Mouse (Mus musculus) Muller cell, postnatal 12 days (primary cell): ENCODE measurements around the gene Rfx7.
A peak's percentile ranks its signal among the peaks of the same experiment; 100 is the strongest.
"Not testable (repeated sequence)": the region's sequence is repeated elsewhere in the genome, so short reads cannot be mapped to it uniquely, and the experiment has no call there.

Source experiments
- DNase-seq: peaks from one replicate; pipeline ENCODE4 v3.0.0-alpha.2; 2015; ENCODE audit errors: inconsistent ontology term

Rfx7 gene

DNA sequence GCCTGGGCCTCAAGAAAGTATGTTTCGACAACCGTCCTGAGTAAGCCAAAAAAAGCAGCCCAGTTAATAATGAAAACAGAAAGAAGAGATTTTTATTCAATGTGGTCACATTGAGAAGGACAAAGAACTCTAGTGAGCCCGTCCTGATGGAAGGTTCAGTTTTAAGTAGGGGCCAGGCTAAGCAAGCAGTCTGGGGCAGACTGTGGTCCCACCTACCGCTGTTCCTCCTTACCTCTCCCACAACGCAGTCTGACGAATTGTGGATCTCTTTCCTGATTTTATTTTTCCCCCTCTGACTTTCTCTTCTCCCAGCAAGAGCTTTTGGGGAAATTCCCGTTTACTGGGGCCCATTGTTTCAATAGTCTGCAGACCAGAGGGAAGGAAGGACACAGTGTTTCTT is 108.6 kb downstream of the Rfx7 start:
- no peak for DNase-seq

DNA sequence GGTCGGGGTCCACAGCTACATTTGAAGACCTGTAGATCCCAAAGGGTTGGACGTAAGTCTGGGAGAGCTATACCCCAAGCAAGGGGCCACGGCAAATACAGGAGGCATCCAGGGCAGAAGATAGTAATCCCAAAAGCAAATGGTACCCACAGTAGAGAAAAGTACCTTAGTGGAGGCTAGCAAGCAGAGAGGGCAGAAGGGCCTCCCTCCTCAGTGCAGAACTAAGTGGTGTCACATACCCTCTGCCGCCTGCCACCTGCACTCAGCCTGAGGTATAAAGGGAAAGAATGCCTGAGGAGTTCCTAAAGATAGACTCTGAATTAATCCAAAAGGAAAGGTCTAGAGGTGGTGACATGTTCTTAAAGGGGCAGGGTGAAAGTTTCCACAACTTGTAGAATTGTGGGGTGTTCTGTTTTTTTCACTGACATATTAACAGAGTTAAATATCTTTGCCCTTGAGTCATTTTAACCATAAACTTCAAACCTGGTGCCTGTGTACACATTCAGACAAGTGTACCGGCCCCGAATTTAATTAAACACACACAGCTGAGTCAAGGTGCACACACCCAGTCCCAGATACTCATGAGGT is 109.1 kb downstream of the Rfx7 start:
- DNase-seq: no peak

DNA sequence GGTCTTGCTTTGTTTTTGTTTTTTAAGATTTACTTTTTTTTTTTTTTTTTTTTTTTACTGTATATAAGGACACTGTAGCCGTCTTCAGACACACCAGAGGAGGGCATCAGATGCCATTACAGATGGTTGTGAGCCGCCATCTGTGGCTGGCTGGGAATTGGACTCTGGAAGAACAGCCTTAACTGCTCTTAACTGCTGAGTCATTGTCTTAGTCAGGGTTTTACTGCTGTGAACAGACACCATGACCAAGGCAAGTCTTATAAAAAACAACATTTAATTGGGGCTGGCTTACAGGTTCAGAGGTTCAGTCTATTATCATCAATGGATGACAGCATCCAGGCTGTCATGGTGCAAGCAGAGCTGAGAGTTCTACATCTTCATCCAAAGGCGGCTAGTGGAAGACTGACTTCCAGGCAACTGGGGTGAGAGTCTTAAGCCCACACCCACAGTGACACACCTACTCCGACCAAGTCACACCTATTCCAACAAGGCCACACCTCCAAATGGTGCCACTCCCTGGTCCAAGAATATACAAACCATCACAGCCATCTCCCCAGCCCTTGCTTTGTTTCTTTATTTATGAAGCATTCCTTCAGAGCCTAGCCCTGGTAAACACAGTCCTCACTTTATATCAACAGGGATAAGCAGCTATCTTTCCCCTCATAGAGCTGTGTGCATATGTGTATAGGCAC is 110.9 kb downstream of the Rfx7 start:
- DNase-seq: not testable (repeated sequence)

DNA sequence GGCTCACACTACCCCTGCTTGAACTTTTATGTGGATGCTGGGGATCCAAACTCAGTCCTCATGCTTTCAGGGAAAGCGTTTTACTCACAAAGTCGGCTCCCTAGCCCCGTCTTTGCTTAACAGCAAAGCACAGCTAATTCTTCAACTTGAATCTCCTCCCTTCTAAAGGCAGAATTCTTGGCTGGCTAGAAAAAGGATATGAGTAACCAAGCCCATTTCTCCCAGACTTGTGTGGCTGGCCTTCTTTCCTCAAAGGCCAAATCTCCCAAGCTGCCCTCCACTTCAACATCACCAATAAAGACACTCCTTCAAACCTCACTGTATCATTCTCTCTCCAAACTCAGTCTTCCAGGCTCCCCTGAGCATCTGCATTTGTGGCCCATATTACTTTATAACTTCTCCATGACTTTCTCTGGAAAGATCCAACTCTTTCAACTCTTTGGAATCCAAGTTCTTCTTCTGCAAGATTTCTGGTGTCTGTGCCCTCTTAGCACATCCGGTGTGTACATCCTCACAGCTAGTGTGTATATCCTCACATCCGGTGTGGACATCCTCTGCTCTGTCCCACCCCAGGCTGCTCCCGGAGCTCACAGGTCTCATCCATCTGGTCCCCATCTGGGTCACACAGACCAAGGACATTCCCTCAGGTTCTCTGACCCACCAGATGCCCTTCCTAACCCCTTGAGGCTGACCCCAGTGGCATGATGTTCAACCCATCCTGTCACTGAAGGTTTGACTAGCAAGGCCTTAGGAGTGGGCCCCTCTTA is 111.8 kb downstream of the Rfx7 start:
- no peak for DNase-seq

DNA sequence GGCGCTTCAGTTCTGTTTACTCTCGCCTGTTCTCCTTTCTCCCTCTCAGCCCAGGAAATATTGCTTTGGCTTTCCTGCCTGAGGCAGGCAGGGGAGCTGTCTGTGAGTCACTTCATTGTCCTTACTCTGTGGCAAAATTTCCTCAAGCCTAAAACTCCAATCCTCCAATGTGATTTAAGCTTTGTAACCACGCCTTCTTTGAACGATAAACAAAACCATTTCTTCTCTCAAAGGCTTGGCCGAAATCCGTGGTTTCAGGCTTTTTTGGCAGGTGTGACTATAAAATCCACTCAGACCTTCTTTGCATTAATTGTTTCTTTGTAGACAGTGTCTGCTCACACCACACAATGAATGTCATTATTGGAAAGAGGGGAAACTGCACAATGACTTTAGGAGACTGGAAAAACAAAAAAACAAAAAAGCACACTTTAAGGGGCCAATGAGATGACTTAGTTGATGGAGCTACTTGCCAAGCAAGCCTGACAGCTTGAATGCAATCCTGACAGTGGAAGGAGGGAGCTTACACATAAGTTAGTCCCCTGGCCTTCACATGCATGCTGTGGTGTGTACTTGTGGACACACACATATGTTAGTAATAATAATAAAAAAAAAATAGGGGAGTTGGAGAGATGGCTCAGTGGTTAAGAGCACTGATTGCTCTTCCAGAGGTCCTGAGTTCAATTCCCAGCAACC is 112.5 kb downstream of the Rfx7 start:
- peak; percentile 80 for DNase-seq

DNA sequence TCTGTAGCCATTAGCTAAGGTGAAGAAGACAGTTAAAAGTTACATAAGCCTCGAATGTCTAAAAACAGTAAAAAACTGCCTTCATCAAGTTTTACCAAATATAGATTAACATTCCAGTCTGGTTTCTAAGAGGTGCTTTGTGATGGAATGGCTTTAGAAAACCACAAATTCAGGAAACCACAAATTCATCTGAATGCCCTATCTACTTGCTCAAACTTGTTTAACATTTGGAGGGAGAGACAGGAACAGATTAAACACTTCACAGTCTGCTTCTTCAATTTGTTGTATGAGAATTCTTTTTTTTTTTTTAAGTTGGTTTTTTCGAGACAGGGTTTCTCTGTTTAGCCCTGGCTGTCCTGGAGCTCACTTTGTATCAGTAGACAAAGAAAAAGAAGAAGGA is 117.7 kb downstream of the Rfx7 start:
- DNase-seq: peak; percentile 64

DNA sequence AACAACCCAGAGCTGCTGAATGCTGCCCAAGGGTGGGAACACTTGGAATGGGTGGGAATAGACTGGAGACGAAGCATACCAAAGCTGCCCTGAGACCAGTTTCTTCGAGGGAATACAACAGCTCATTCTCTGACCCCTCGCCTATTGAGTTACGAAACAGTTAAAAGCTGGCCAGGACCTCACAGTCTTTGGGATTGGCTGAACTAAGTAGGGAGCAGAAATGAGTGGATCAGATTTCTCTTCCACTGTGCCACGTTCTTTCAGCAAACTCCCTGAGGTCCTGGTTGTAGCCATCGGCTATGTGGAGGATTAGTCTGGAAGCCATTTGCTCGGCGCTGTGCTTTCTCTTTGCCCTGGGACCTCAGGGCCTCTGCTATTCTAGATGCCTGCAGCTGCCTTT is 120.9 kb downstream of the Rfx7 start:
- peak; percentile 76 for DNase-seq

DNA sequence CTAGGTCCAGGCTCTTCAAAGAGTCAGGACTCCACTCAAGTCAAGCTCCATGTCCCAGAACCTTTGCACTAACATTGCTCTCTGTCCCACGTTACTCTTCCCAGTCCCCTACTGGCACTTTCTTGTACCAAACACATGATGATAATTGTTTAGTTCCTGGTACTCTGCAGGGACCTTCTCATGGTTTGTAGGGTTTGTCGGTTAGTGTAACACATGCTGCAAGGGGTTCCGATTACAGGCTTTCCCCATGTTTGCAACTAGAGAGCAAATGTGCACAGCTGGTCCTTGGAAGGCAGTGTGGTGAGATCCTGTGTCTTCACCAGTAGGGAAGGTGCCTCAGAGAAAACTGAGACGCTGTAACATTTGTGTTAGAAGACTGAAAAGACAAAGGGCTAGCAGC is 121.5 kb downstream of the Rfx7 start:
- no peak for DNase-seq

DNA sequence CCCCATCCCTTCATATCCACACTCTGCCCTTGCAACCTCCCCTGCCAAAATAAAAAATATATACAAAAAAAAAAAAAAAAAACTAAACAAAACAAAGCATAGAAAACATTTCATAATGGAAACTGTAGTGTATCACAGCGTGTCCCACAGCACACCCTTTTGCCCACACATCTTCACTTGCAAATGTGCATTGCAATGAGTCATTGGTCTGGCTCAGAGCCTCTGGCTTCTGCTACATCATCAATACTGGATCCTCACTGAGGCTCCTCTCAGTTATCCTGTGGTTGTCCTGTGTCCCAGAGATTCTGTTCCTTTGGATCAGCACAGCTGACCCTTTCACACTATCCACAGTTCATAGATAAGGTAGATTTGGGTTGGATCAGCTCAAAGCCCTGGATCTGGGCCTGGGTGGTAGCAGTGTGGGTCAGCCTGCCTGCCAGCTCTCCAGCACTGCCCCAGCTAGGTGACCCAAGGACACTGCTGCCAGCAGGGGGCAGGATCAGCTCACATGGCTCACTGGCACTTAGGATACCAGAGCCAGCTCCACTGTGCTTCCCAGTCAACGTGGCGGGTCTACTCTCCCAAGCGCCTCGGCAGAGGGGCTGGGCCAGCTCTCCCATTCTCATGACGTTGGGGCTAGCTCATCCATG is 122.7 kb downstream of the Rfx7 start:
- no peak for DNase-seq

DNA sequence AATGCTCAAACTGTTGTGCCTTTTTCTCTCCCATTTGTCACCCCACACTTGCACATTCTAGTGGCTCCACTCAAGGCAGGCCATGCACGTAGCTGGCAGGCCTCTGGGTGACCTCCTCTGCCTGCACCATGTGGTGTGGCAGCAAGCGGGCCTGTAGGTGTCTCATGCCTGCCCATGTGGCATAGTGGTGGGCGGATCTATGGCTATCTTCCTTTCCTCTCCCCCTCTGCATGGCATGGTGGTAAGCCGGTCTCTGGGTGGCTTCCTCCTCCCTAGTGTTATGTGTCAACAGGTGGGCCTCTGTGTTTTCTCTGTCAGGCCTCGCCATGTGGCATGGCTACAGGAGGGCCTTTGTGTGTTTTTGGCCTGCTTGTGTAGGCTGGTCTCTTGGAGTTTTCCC is 123.6 kb downstream of the Rfx7 start:
- DNase-seq: no peak

DNA sequence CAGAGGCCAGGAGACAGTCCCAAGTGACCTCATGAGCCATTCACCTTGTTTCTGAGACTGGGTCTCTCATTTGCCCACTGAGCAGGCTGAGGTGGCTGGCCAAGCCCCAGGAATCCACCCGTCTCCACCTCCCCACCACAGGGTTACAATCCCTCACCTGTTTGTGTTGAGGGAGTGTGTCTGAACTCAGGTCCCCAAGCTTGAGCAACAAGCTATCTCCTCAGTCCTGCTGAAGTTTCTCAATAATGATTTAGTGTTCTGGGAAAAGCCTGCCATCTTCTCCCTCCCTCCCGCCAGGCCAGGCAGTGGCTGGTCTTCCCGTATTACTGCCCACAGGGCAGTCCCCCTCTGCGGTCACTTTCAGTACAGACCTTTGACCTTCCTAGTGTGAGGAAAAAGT is 124.5 kb downstream of the Rfx7 start:
- no peak for DNase-seq

DNA sequence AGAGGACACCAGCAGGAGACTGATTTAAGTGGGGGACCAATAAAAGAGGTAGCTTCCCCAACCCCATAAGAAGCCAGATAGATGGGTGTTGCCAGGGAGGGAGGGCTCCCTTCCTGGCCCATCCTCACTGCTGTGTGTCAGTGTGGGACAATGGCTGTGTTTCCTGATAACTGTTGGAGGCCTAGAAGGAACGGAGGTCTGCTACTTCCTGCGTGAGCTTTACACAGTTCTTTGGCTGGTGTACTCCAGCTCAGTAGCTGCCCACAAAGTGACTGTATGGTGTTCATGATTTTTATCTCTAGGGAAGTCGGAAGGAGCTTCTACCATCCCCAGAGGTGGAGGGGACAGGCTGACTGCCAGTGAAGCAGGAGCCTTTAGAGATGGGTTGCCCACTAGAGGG is 124.9 kb downstream of the Rfx7 start:
- DNase-seq: no peak

DNA sequence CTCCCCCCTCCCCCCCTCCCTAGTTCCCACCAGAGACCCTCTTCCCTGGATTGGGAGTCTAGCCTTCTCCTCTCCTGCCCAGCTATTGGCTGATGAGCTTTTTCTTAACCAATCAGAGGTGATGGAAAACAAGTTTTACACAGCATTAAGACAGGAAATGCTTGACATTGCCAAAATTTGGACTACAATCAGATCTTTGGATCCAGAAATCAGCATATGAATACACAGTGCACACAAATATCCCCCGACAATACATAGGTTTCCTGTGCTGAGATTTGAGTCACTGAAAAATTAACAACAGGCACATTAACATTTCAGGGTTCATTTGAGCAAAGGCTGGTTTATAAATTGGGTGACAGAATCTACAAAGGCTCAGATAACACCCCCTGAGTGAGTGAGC is 125.7 kb downstream of the Rfx7 start:
- no peak for DNase-seq

DNA sequence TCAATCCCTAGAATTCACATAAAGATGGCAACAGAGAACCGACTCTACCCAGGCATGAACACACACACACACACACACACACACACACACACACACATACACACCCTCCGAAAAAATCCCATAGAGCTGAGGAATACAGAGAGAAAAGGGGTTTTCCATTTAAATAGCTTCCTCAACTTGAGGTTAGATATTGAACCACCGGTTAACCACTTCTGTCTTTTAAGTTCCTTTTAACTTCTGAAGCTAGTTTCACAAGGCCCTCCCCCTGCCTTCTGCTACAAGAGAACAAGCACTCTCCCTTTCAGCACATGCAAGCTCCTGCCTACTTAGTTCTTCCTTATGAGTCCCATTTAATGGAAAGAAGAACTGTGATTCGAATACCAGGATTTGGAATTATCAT is 128.1 kb downstream of the Rfx7 start:
- no peak for DNase-seq

DNA sequence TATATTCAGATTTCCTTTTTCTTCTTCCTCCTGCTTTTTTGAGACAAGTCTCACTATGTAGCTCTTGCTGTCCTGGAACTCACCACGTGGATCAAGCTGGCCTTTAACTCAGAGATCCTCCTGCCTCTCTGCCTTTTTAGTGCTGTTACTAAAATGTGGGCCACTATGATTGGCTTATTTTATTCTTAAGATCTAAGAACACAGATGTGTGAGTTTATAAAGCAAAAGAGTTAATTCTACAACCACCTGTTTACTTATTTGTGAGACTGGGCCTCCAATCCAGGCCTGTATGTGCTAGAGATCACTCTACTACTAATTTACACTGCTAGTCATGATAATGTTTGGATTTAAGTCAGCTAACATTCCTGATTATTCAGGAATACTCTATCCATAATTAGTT is 128.9 kb downstream of the Rfx7 start:
- no peak for DNase-seq

DNA sequence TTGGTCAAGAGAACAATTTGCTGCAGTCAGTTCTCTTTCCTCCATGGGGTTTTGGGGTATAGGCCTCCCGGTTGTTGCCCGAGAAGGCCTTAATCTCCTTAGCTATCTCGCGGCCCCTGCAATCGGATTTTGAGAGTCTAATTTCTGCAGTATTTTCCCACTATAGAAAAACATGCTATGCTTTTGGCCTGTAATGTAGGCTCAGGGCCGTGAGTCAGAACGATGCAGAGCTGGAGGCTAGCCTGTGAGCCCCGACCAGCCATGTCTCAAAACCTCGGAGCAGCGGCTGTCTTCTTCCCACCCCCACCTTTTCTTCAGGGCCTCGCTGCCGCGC is 129.5 kb downstream of the Rfx7 start:
- no peak for DNase-seq

DNA sequence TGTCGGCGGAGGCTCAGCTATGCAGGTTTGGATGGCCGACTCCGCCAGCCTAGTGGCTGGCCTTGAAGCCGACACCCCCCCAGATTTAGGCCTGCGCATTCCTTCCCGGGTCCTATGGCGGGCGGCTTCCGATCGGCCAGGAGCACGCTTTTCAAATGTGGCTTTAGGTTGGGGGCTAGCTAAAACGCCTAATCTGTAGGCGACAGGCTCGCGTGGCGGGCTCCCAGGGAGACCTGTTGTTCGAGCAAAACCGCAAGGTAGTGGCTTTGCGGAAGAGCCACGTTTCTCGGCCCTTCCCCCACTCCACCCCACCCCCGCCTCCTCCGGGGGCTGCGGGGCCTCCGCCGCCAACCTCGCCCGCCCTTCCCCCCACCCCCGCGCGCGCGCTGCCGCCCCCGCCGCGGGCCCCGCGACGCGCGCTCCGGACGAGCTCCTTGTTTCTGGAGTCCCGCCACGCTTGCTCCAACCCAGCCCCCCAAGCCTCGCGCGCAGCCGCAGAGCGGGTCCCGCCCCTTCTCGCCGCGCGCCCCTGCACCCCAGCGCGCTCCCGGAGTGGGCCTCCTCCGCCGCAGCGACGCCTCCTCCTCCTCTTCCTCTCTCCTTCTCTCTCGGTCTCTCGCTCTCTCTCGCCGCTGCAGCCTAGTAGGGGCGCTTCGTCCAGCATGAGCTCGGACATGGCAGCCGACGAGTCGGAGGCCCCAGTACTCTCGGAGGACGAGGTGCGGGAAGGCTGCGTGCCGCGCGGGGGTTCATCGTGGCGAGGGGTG is 130.0 kb downstream of the Rfx7 start, which contains the start of gene Nedd4:
Nedd4 (plus strand) TSS at position 452 of the 767 bp plus-strand sequence.
- DNase-seq: peak; percentile 97

DNA sequence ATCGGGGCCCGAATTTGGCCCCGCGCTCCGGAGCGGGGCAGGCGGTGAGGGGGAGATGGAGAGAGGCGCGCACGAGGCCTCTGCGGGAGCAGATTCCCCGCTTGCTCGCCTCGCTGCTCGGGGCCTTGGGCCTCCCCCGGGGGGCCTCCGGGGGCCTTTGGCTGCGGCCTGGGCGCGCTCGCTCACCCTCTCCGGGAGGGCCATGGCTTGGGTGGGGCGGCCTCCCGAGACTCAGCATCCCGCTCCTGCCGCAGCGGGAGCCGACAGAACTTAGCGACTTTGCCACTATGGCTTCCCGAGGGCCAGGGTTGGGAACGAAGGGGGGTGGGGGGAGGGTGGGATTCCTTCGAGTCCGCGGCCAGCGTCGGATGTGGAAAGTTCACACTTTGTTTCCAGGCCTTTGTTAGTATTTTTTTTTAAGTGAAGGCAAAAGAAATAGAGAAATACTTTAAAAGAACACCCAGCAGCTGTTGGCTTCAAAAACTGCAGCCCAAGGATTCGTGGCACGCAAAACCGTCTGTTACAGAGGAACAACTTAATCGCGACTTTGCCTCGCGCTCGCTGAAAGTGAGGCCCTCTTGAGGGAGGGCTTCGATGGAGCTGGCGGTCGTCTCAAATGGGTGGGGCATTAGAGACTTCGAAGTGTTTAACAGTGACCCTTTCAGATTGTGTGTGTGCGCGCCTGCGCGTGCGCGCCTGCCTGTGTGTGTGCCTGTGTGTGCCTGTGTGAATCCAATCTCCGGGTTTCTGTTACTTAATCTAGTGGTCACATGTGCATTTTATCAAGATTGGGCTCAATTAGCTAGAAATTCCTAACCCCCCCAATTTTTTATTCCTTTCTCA is 130.9 kb downstream of the Rfx7 start:
- DNase-seq: peak; percentile 86

DNA sequence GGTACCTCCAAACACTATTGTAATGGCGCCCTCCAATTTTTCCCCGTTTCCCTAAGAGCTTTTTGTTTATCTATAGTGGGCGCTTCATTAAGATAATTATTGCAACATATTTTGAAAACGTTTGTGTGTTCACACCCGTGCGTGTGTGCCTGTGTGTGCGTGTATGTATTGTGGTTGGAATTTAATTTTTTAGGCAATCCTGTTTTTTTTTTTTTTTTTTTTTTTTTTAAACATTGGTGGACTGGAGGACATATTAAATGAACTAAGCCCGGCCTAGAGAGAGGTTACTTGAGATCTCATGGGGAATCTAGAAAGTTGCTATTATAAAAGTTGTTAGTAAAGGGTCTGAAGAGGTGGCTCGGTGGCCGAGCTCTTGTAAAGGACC is 131.5 kb downstream of the Rfx7 start:
- no peak for DNase-seq
